Mouse (Mus musculus) erythroblast, embryonic 14.5 days (primary cell): ENCODE measurements around the gene Skap1.

Source experiments
- GATA1 ChIP-seq: IDR thresholded peaks from 2 replicates; pipeline ENCODE4 v1.6.1; 2012; ENCODE audit warnings: low read length, inconsistent platforms, mixed read lengths
- TAL1 ChIP-seq: IDR thresholded peaks from 3 replicates; pipeline ENCODE4 v1.6.1; 2012; ENCODE audit warnings: low read length, inconsistent platforms, mixed read lengths

DNA sequence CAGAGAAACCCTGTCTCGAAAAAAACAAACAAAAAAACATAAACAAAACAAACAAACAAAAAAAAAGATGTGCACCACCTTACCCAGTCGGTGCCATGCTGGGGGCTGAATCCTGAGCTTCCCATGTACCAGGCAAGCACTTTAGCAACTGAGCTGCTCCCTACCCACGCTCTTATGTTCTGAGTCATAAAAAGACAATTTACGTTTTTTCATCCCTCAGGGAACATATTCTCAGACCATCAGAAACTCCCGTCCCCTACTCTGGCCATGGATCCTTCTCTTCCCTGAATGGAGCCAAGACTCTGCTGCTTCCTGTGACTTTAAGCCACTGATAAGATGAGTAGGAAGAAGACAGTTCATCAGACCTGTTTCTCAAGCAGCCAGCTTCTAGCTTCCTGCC, 294.0 kb downstream of the Skap1 start:
- no peak for TF ChIP-seq GATA1
- no peak for TF ChIP-seq TAL1
